Mouse (Mus musculus): ENCODE results near the gene Catip. TPM values are rescaled to one million over a fixed set of nuclear protein-coding genes. Genes with fewer than 3 reads are reported as not detected.
"Not testable (repeated sequence)": the region's sequence is repeated elsewhere in the genome, so short reads cannot be mapped to it uniquely, and the experiment has no call there.

Gene Catip
- total RNA-seq, 2 experiments from 2014 or later: 1.0 to 1.1 TPM

DNA sequence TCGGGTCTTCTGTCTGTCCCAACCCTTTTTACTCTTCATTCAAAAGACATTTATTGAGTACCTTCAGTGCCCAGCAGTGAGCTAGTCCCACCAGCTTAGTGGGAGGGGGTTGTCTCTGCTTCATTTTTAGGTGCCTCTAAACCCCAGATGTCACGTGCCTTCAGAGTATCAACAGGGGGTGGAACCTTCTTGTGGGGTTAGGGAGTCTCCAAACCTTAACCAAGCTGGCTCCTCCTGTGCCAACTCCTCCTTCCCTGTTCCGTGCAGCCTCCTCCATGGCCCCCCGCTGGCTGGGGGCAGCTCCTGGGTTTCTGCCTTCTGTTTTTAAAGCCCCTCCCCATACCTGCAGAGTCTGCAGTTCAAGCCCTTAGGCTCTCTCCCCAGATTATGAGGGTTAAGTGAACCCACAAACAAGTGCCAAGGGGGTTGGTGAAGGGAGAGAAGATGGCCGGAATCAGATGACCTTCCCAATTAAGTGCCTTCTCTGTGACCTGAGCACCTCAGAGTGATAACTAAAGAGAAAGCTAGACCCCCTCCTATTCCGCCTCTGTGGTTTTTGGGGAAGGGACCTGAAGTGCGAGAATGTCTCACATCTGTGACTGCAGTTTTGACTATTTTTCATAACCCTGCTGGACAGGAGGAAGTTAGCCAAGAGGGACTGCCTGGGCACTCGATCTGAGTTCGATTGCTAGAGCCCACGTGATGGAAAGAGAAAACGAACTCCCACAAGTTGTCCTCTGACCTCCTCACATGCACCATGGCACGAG lies 34.7 kb downstream of the Catip start:
- DNase-seq (ENCODE audit: extremely low spot score in 1 of 2, low spot score in 1 of 2): not testable (repeated sequence)

DNA sequence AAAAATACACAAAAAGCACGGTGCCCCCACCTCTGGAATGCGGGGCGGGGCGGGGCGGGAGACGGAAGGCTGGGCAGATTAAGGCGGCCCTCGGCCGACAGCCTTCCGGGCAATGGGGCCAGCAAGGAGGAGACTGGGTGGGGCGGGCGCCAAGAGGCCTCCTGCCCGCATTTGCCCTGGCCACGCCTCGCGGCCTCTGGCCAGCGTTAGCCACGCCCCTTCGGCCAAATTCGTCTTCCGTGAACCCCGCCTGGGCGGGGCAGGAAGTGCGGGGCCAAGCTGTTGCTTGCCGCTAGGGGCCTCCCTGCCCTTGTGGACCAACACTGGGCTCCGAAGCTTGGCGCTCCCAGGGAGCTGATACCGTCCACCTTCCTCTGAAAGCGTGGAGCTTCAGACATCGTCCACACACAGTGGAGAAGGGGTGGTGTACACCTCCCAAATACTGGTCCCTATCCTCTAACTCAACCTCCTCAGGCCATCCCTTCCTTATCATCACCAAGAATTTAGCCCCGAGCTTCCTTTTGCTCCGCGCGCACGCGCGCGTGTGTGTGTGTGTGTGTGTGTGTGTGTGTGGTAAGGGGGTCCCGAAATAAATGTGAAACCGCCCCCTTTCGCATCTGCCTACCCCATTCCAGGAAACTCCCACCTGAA lies 35.5 kb downstream of the Catip start:
- peak; percentile 73 to 75 for DNase-seq (ENCODE audit: extremely low spot score in 1 of 2, low spot score in 1 of 2)

DNA sequence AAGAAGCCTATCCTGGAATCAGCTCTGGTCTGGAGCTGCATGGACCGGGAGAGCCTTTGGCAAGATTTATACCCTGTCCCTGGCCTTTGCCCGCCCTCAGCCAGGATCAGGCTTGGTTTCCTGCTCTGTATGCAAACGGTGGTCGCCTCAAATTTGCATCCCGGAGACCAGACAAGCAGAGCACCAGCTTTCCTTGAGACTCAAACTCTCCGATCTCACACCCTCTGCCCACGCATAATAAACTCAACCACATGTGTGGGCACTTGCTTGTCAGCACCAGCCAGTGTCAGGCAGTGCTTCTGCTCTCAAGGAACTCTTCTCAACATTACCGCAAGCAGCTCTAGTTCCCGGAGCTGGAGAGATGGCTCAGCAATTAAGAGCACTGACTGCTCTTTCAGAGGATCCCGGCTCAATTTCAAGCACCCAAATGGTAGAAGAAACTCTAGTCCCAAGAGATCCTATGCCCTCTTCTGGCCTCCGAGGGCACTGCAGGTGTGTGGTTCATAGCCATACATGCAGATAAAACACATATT lies 36.1 kb downstream of the Catip start:
- DNase-seq (ENCODE audit: extremely low spot score in 1 of 2, low spot score in 1 of 2): peak in 1 of 2 experiments; percentile 60

DNA sequence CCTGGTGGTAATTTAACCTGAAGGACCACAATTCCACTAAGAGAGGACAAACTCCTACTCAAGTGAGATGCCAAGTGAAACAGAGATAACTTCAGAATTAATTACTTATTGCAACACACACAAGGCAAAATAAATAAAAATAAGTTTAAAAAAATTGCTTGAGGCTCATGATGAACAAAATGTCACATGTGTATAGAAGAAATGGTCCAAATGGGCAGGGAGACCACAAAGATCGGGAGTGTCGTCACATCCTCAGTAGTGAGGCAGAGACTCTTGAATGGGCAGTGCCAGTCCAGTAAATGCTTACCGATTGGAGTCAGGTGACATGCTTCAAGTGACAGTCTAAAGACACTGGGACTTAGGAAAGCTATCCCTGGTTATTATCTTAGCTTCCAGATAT lies 38.6 kb downstream of the Catip start:
- no peak for DNase-seq (ENCODE audit: extremely low spot score in 1 of 2, low spot score in 1 of 2)

DNA sequence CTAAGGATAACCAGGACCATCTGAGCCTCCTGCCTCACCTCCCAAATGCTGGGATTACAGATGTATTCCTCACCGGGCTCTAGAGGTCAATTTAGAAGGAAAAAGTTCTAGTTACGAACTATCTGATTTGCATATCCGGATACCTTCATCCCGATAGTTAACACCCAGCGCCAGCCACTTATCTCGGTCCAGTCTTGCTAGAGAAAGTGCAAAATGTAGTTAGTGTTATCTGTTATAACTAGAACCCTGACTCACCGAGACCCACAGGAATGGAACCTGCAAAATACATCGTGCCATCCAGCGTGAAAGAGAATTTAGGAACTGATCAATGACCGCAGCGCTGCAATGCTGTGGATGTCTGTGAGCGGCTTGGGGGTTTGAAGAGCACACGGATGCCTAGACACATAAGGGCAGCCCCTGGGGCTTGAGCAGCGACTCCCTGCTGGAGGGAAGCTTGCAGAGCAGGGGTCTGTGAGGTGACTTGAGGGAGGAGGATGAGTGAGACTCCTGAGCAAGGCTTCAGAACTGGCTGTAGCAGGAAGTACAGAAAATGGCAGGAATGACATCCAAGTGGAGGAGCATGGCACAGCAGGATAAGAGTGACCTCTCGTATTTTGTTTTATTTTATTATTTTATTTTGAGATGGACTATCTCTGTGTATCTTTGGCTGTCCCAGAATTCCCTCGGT lies 39.3 kb downstream of the Catip start:
- DNase-seq (ENCODE audit: extremely low spot score in 1 of 2, low spot score in 1 of 2): no peak

DNA sequence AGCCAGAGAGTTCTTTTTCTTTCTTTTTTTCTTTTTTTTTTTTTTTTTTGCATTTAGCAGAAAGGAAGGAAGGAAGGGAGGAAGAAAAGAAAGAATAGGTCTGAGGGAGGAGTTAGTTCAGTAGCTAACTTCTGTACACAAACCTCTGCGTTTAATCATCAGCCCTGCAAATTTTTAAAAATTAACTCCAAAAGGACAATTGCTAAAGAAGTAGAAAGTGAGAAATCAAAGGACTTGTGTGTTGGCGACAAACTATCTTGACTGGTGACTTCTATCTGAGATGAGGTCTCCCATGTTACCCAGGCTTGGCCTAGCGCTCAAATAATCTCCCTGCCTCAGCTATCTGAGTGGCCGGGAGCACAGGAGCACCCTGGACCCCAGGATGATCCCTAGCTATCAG lies 42.3 kb downstream of the Catip start:
- no peak for DNase-seq (ENCODE audit: extremely low spot score in 1 of 2, low spot score in 1 of 2)

DNA sequence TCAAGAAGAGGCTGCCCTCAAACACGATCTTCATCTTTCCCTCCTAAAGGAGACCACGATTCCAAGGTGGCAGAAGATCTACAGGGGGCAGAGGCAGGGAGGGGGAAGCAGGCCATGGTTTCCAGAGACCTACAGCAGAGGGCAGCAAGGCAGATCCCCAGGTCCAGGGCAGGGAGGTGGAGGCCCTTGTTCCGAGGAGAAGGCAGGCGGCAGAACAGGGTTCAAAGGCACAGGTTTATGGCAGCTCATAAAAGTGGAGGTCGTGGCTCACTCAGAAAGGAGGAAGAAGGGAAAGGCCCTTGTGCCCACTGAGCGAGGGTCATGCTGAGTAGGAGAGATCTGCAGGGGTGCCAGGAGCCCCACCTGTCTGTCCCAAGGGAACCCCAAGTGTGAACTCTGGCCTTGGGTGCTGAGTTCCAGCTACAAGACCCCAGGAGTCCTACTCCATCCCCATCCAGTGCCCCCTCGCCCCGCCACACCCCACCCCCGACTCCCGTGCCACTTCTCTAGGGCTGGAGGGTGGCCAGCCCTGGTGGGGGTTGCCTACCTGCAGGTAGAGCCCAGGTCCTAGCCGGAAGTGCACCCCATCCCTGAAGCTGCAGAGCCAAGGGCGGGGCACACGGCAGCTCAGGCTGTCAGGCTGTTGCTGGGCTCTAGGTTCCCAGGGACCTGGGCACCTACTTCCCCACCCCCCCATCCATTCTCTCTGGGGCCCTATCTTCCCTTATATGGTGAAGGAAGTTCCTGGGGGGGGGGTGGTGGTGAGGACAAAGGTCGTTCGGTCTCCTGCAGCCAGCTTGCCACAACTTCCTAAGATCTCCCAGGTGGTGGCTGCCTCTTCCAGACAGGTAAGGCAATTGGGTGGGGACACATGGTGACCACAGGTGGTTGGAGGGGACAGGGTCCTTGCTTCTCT lies 46.9 kb downstream of the Catip start, which contains the start of gene Vil1:
TSS of gene Vil1 (plus strand) at position 788 of the 916 bp plus-strand sequence.
- no peak for DNase-seq (ENCODE audit: extremely low spot score in 1 of 2, low spot score in 1 of 2)

DNA sequence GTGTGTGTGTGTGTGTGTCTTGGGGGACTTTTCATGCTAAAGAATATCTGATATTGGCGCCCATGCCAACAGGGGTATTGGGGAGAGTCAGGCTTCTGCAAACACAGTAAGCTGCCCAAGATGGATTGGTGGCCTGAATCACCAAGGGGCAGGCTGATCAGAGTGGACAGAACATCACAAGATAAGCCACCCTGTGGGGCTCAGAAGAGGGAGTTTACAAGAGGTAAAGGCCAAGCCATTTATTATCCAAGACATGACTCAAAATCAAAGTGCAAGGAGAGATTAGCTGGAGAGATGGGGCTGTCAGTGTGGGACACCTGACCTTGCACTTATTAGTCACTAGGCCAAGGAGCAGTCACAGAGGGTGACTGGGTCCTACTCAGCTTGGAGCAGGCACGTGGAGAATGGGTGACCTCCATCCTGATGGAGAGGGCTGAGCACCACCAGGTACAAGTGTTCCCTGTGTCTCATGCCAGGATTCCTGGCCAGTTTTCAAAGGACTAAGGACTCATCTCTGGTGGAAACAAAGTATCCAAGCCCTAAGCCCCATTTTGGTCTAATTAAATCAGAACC lies 49.9 kb downstream of the Catip start:
- DNase-seq (ENCODE audit: extremely low spot score in 1 of 2, low spot score in 1 of 2): no peak

DNA sequence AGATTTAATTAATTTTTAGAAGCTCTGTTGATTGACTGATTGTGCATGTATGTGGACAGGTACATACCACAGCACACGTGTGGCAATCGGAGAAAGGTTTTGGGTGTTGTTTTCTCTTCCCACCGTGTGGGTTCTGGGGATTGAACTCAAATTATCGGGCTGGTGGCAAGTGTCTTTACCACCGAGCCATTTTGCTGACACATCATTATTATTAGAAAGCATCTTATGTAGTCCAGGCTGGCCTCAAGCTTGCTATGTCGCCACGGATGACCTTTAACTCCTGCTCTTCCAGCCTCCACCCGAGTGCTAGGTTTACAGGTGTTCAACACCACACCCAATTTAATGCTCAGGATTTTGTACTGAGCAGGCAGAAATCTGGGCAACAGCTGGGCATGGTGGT lies 50.8 kb downstream of the Catip start:
- DNase-seq (ENCODE audit: extremely low spot score in 1 of 2, low spot score in 1 of 2): no peak

DNA sequence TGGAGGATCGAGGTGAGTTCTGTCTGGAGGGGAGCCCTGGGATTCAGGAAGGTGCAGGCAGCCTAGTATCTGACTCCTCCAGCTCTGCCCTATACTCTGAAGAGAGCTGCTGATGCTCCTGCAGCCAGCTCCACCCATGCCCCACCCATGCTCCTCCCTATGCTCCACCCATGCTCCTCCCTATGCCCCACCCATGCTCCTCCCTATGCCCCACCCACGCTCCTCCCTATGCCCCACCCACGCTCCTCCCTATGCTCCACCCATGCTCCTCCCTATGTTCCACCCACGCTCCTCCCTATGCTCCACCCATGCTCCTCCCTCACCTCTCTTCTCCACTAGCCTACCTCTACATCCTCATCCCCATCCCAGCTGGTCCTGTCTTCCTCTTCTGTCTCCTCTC lies 53.2 kb downstream of the Catip start:
- no peak for DNase-seq (ENCODE audit: extremely low spot score in 1 of 2, low spot score in 1 of 2)

Small RNA genes within 50 kb of the gene (microRNA-seq; reads per million reads assigned to microRNA genes)
- 4,727 to 5,697 reads per million in 2 experiments for gene Mir26b

Other genes with a start within 250 kb of the Catip start
- 10 to 100 TPM; 29.6 to 41.9 TPM for gene Tns1, start 237.7 kb upstream of the Catip start, total RNA-seq (2021)
- gene Rufy4, start 236.6 kb upstream of the Catip start, total RNA-seq (2021): not detected
- not detected for gene Cxcr2, start 208.1 kb upstream of the Catip start, total RNA-seq (2021)
- not detected for gene Cxcr1, start 167.5 kb upstream of the Catip start, total RNA-seq (2021)
- gene Arpc2, start 126.0 kb upstream of the Catip start, total RNA-seq (2021): 100 to 1,000 TPM; 404 to 421 TPM
- gene Gpbar1, start 83.6 kb upstream of the Catip start, total RNA-seq (2021): not detected
- 100 to 1,000 TPM; 143 to 156 TPM for gene Aamp, start 77.4 kb upstream of the Catip start, total RNA-seq (2021)
- 100 to 1,000 TPM; 192 to 193 TPM for gene Pnkd, start 77.2 kb upstream of the Catip start, total RNA-seq (2021)
- gene Tmbim1, start 56.5 kb upstream of the Catip start, total RNA-seq (2021): 10 to 100 TPM; 28.3 to 28.7 TPM
- 1 to 10 TPM; 1.7 to 4.2 TPM for gene Slc11a1, start 13.1 kb downstream of the Catip start, total RNA-seq (2021)
- gene Ctdsp1, start 29.4 kb downstream of the Catip start, total RNA-seq (2021): 10 to 100 TPM; 32.2 to 34.1 TPM
- 1 to 10 TPM in 1 of 2 experiments, under 1 TPM in 1; 0.52 to 1.1 TPM for gene Vil1, start 47.3 kb downstream of the Catip start, total RNA-seq (2021)
- 10 to 100 TPM; 26.9 to 27.4 TPM for gene Cnot9, start 143.9 kb downstream of the Catip start, total RNA-seq (2021)
- 10 to 100 TPM; 17.2 to 17.5 TPM for gene Plcd4, start 180.8 kb downstream of the Catip start, total RNA-seq (2021)
- 10 to 100 TPM; 22.3 to 23.4 TPM for gene Usp37, start 182.2 kb downstream of the Catip start, total RNA-seq (2021)
- 10 to 100 TPM; 23.2 to 28.8 TPM for gene Zfp142, start 226.1 kb downstream of the Catip start, total RNA-seq (2021)
- 10 to 100 TPM; 25.2 to 26.4 TPM for gene Bcs1l, start 226.2 kb downstream of the Catip start, total RNA-seq (2021)
- 10 to 100 TPM; 52.4 to 58.8 TPM for gene Rnf25, start 239.3 kb downstream of the Catip start, total RNA-seq (2021)
- 1 to 10 TPM; 3.5 to 7.4 TPM for gene Stk36, start 239.3 kb downstream of the Catip start, total RNA-seq (2021)

Data from layer of hippocampus, postnatal 25 days (tissue).